Mouse (Mus musculus) limb, embryonic 14.5 days (tissue): ENCODE data around the gene Tbp. TPM values are rescaled to one million over a fixed set of nuclear protein-coding genes. Genes with fewer than 3 reads are reported as not detected.

ENCODE experiments used
- ATAC-seq: fragments of 200-750 bp; cut with Nextera tagmentation; 2 replicates; pipeline ENCODE4 v1.8.0; 2017; ENCODE audit warnings: low read depth, moderate number of reproducible peaks, moderate TSS enrichment; ENCODE audit not compliant: low FRiP score
- DNase-seq: peaks from one replicate; pipeline ENCODE4 v3.0.0-alpha.2; 2015; ENCODE audit warnings: low spot score
- H3K27ac ChIP-seq: fragments of 300-500 bp; sonication (generic); replicated peaks from 2 replicates; pipeline ENCODE4 v1.5.1; 2014; ENCODE audit warnings: low read depth, mild to moderate bottlenecking, low read length, moderate library complexity, mixed read lengths
- H3K27me3 ChIP-seq: fragments of 300-500 bp; sonication (generic); 2 replicates; pipeline ENCODE4 v1.6.1; 2014; ENCODE audit warnings: low read length, mixed read lengths; ENCODE audit not compliant: control insufficient read depth, insufficient read depth
- H3K36me3 ChIP-seq: fragments of 300-500 bp; sonication (generic); 2 replicates; pipeline ENCODE4 v1.6.1; 2014; ENCODE audit warnings: mild to moderate bottlenecking, low read length, moderate library complexity, mixed read lengths; ENCODE audit not compliant: control insufficient read depth, insufficient read depth
- H3K4me1 ChIP-seq: fragments of 300-500 bp; sonication (generic); 2 replicates; pipeline ENCODE4 v1.6.1; 2014; ENCODE audit warnings: antibody characterized with exemption, low read length, mixed read lengths; ENCODE audit not compliant: control insufficient read depth, insufficient read depth
- H3K4me2 ChIP-seq: fragments of 300-500 bp; sonication (generic); replicated peaks from 2 replicates; pipeline ENCODE4 v1.6.1; 2014; ENCODE audit warnings: low read depth, mild to moderate bottlenecking, low read length, moderate library complexity; ENCODE audit not compliant: severe bottlenecking
- H3K4me3 ChIP-seq: fragments of 300-500 bp; sonication (generic); replicated peaks from 2 replicates; pipeline ENCODE4 v1.5.1; 2014; ENCODE audit warnings: low read length
- H3K9ac ChIP-seq: fragments of 300-500 bp; sonication (generic); 2 replicates; pipeline ENCODE4 v1.6.1; 2014; ENCODE audit warnings: mild to moderate bottlenecking, low read depth, low read length, moderate library complexity; ENCODE audit not compliant: severe bottlenecking
- H3K9me3 ChIP-seq: fragments of 300-500 bp; sonication (generic); 2 replicates; pipeline ENCODE4 v1.6.1; 2016; ENCODE audit warnings: low read length; ENCODE audit not compliant: control insufficient read depth
- POLR2A ChIP-seq: fragments of 200-500 bp; IDR thresholded peaks from 2 replicates; pipeline ENCODE4 v1.8.0; 2012; ENCODE audit warnings: inconsistent platforms, mild to moderate bottlenecking, moderate library complexity, borderline replicate concordance; ENCODE audit not compliant: insufficient read depth, insufficient read length; ENCODE audit errors: extremely low read depth
- WGBS: fragments of 180-500 bp; shearing (Covaris S2); extraction: QIAGEN DNeasy Blood & Tissue Kit; methylation state at CpG from one replicate; pipeline ENCODE4 v1.1.7; 2014; 5-methylcytosine and 5-hydroxymethylcytosine counted together
- polyA plus RNA-seq, 2 experiments: library from polyadenylated mRNA; depleted of rRNA in 1 of 2; stranded (reverse) in 1 of 2; unstranded in 1 of 2; fragments of >200 nt; fragmentation: Nextera tagmentation in 1 of 2; extraction: Ambion mirVana in 1 of 2; gene quantifications; 2 replicates each; pipeline versions ENCODE4 v1.2.1 to v1.2.3; 2012 to 2014

Tbp gene
- polyA plus RNA-seq, 2 experiments, result 48.3 to 67.6 TPM

GRCm38 (mm10) chr17:15467669-15468068 is 32.0 kb upstream of the Tbp start:
- Histone ChIP-seq H3K4me3 (no peak overlapping the region), H3K4me2 (no peak overlapping the region), H3K4me1 (no peaks in the 10 kb centered on the region), H3K9me3 (no peaks in the 10 kb centered on the region), H3K27me3 (no peaks in the 10 kb centered on the region), H3K9ac (no peak overlapping the region), H3K27ac (no peak overlapping the region), H3K36me3 (peaks cover 37% of the 10 kb centered on the region)
- peak; percentile 78 for DNase-seq
- 20% methylated on average over 5 of the region's 5 CpGs for WGBS
- peak; percentile 53; the same call in 1 of the 2 replicates for ATAC-seq
- TF ChIP-seq POLR2A, result no peak

- Histone ChIP-seq H3K4me1 (no peaks in the 10 kb centered on the region), H3K9me3 (no peaks in the 10 kb centered on the region), H3K27me3 (no peaks in the 10 kb centered on the region), H3K27ac (no peak overlapping the region), H3K4me2 (no peak overlapping the region), H3K4me3 (no peak overlapping the region), H3K9ac (no peak overlapping the region), H3K36me3 (peaks cover 73% of the 10 kb centered on the region)
- no peak for TF ChIP-seq POLR2A
- ATAC-seq, result no peak
- no peak for DNase-seq
- 88% methylated on average over 4 of the region's 4 CpGs for WGBS
Observed at GRCm38 (mm10) chr17:15472671-15473070, 27.0 kb upstream of the Tbp start.

- H3K4me1 ChIP-seq, result no peaks in the 10 kb centered on the region
- H3K4me2 ChIP-seq, result no peak overlapping the region
- no peaks in the 10 kb centered on the region for H3K9me3 ChIP-seq
- H3K27ac ChIP-seq, result no peak overlapping the region
- no peak overlapping the region for H3K4me3 ChIP-seq
- WGBS, result 91% methylated on average over 7 of the region's 7 CpGs
- no peak overlapping the region for H3K9ac ChIP-seq
- ATAC-seq, result no peak
- no peak for DNase-seq
- peaks cover 61% of the 10 kb centered on the region for H3K36me3 ChIP-seq
- no peak for TF ChIP-seq POLR2A
- H3K27me3 ChIP-seq, result no peaks in the 10 kb centered on the region
Observed at GRCm38 (mm10) chr17:15490542-15490941, 9.1 kb upstream of the Tbp start.

- H3K9ac ChIP-seq, result peak overlapping the region; percentile 82
- H3K4me2 ChIP-seq, result peak overlapping the region; percentile 78
- no peaks in the 10 kb centered on the region for H3K27me3 ChIP-seq
- H3K36me3 ChIP-seq, result peaks cover 29% of the 10 kb centered on the region
- peak overlapping the region; percentile 97 for H3K4me3 ChIP-seq
- ATAC-seq, result peak; percentile 95
- no peaks in the 10 kb centered on the region for H3K9me3 ChIP-seq
- H3K27ac ChIP-seq, result peak overlapping the region; percentile 92
- under 1% methylated on average over 50 of the region's 50 CpGs for WGBS
- peak; percentile 93 for DNase-seq
- TF ChIP-seq POLR2A, result no peak
- peaks cover 24% of the 10 kb centered on the region for H3K4me1 ChIP-seq
Observed at GRCm38 (mm10) chr17:15497882-15498752, 1.6 kb upstream of the Tbp start.

GRCm38 (mm10) chr17:15498753-15499113 is 955 bp upstream of the Tbp start:
- H3K4me2 ChIP-seq, result peak overlapping the region; percentile 78
- no peaks in the 10 kb centered on the region for H3K27me3 ChIP-seq
- H3K36me3 ChIP-seq, result peaks cover 28% of the 10 kb centered on the region
- 54% methylated on average over 7 of the region's 7 CpGs for WGBS
- peaks cover 24% of the 10 kb centered on the region for H3K4me1 ChIP-seq
- H3K9me3 ChIP-seq, result no peaks in the 10 kb centered on the region
- no peak for TF ChIP-seq POLR2A
- ATAC-seq (no peak), DNase-seq (no peak)
- no peak overlapping the region for H3K27ac ChIP-seq
- no peak overlapping the region for H3K9ac ChIP-seq
- H3K4me3 ChIP-seq, result peak overlapping the region; percentile 97
